Mouse (Mus musculus) stomach, postnatal 0 days (tissue): ENCODE results near the gene Dtx4. TPM values are rescaled to one million over a fixed set of nuclear protein-coding genes. Genes with fewer than 3 reads are reported as not detected.

ENCODE experiments used
- ATAC-seq: fragments of 200-750 bp; cut with Nextera tagmentation; 2 replicates; pipeline ENCODE4 v1.8.0; 2017; ENCODE audit not compliant: low FRiP score, low TSS enrichment
- DNase-seq: peaks from one replicate; pipeline ENCODE4 v3.0.0-alpha.2; 2016; ENCODE audit warnings: low spot score
- H3K27ac ChIP-seq: fragments of 300-500 bp; sonication (generic); replicated peaks from 2 replicates; pipeline ENCODE4 v1.5.1; 2014; ENCODE audit warnings: mild to moderate bottlenecking, control low read depth
- H3K27me3 ChIP-seq: fragments of 300-500 bp; sonication (generic); 2 replicates; pipeline ENCODE4 v1.6.1; 2014; ENCODE audit warnings: low read length; ENCODE audit not compliant: control insufficient read depth, insufficient read depth
- H3K36me3 ChIP-seq: fragments of 300-500 bp; sonication (generic); 2 replicates; pipeline ENCODE4 v1.6.1; 2014; ENCODE audit warnings: low read length, mixed read lengths; ENCODE audit not compliant: control insufficient read depth, insufficient read depth
- H3K4me1 ChIP-seq: fragments of 300-500 bp; sonication (generic); replicated peaks from 2 replicates; pipeline ENCODE4 v1.6.1; 2014; ENCODE audit warnings: antibody characterized with exemption; ENCODE audit not compliant: control insufficient read depth, insufficient read depth
- H3K4me2 ChIP-seq: fragments of 300-500 bp; sonication (generic); replicated peaks from 2 replicates; pipeline ENCODE4 v1.6.1; 2014; ENCODE audit warnings: low read depth, mild to moderate bottlenecking, control low read depth, moderate library complexity
- H3K4me3 ChIP-seq: fragments of 300-500 bp; sonication (generic); 2 replicates; pipeline ENCODE4 v1.5.1; 2014; ENCODE audit warnings: low read depth, low read length, control low read depth
- H3K9ac ChIP-seq: fragments of 300-500 bp; sonication (generic); 2 replicates; pipeline ENCODE4 v1.6.1; 2014; ENCODE audit warnings: mild to moderate bottlenecking, low read length, control low read depth, mixed read lengths
- H3K9me3 ChIP-seq: fragments of 300-500 bp; sonication (generic); 2 replicates; pipeline ENCODE4 v1.6.1; 2016; ENCODE audit warnings: low read length; ENCODE audit not compliant: control insufficient read depth
- CTCF ChIP-seq: IDR thresholded peaks from 2 replicates; pipeline ENCODE4 v1.5.1; 2016; ENCODE audit warnings: antibody characterized with exemption, low read depth, mild to moderate bottlenecking, moderate library complexity
- polyA plus RNA-seq: library from polyadenylated mRNA; unstranded; fragments of >200 nt; fragmentation: Nextera tagmentation; extraction: Ambion mirVana; gene quantifications from 2 replicates; pipeline ENCODE4 v1.2.1, GENCODE M21; 2015

The Dtx4 gene
- polyA plus RNA-seq, 1 experiment from 2014 or later: 6.2 TPM

DNA sequence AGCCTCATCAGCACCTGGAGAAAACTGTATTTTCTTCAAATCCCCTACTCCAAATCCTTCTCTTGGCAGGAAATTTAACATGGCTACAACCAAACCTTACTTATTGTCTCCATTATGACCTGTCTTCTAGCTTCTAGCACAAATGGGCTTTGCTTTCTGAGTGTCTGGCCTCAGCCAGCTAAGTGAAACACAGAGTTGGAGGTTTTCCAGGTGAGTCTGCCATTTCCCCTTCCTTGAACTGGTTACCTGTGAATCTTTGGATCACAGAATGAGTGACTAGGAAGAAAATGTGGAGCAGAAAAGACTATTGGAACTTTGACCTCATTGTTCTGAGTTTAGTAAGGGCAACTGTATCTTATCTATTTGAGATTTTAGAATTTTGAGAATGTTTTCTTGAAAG, 83.9 kb downstream of the Dtx4 start, which contains the start of gene Olfr1441:
Gene Olfr1441 (plus strand): TSS at position 73 of the 400 bp plus-strand sequence.
- H3K27me3 ChIP-seq: no peaks in the 10 kb centered on the region
- ATAC-seq: no peak

More for the DNA sequence above, 83.9 kb downstream of the Dtx4 start, which contains the start of gene Olfr1441:
- Histone ChIP-seq H3K4me2 (no peak within 1 kb of the TSS), H3K36me3 (no peaks in the 10 kb centered on the region), H3K9me3 (no peaks in the 10 kb centered on the region), H3K27ac (no peak within 1 kb of the TSS), H3K4me1 (no peaks in the 10 kb centered on the region), H3K4me3 (no peak within 1 kb of the TSS), H3K9ac (no peak within 1 kb of the TSS)
- no peak for TF ChIP-seq CTCF
- DNase-seq: no peak

Other genes with a start within 250 kb of the Dtx4 start
- gene Olfr235, start 240.4 kb downstream of the Dtx4 start, polyA plus RNA-seq: not detected in 2 replicates
- not detected in 2 replicates for gene Olfr1434, start 221.6 kb downstream of the Dtx4 start, polyA plus RNA-seq
- gene Olfr1436, start 202.3 kb downstream of the Dtx4 start, polyA plus RNA-seq: not detected in 2 replicates
- not detected in 2 replicates for gene Olfr1437, start 176.4 kb downstream of the Dtx4 start, polyA plus RNA-seq
- gene Olfr1438-ps1, start 165.5 kb downstream of the Dtx4 start, polyA plus RNA-seq: 0.04 TPM in 1 of 2 replicates, not detected in the other
- gene Olfr1440, start 114.2 kb downstream of the Dtx4 start, polyA plus RNA-seq: not detected in 2 replicates
- not detected in 2 replicates for gene Olfr1441, start 84.0 kb downstream of the Dtx4 start, polyA plus RNA-seq
- not detected in 2 replicates for gene Pfpl, start 73.5 kb downstream of the Dtx4 start, polyA plus RNA-seq
- 0.71 and 0.84 TPM in 2 replicates for gene Mpeg1, start 40.7 kb downstream of the Dtx4 start, polyA plus RNA-seq
- 8.2 TPM in 2 replicates for gene Fam111a, start 44.3 kb upstream of the Dtx4 start, polyA plus RNA-seq
- 1.2 and 1.5 TPM in 2 replicates for gene Gm4952, start 98.5 kb upstream of the Dtx4 start, polyA plus RNA-seq
- gene Glyat, start 131.9 kb upstream of the Dtx4 start, polyA plus RNA-seq: 0.04 TPM in 1 of 2 replicates, not detected in the other
- not detected in 2 replicates for gene Olfr1442, start 169.0 kb upstream of the Dtx4 start, polyA plus RNA-seq
- gene Olfr1443, start 176.7 kb upstream of the Dtx4 start, polyA plus RNA-seq: not detected in 2 replicates
- not detected in 2 replicates for gene Keg1, start 194.3 kb upstream of the Dtx4 start, polyA plus RNA-seq